Mouse (Mus musculus) kidney, embryonic 16.5 days (tissue): ENCODE measurements around the gene Dnah5. TPM values are rescaled to one million over a fixed set of nuclear protein-coding genes. Genes with fewer than 3 reads are reported as not detected.

Source experiments
- ATAC-seq: fragments of 200-750 bp; cut with Nextera tagmentation; 2 replicates; pipeline ENCODE4 v1.8.0; 2017; ENCODE audit warnings: moderate TSS enrichment; ENCODE audit not compliant: low FRiP score, low TSS enrichment
- H3K27ac ChIP-seq: fragments of 300-500 bp; sonication (generic); 2 replicates; pipeline ENCODE4 v1.5.1; 2014; ENCODE audit warnings: low read length
- H3K27me3 ChIP-seq: fragments of 300-500 bp; sonication (generic); 2 replicates; pipeline ENCODE4 v1.6.1; 2014; ENCODE audit warnings: low read length, control low read depth, mixed read lengths; ENCODE audit not compliant: insufficient read depth
- H3K36me3 ChIP-seq: fragments of 300-500 bp; sonication (generic); 2 replicates; pipeline ENCODE4 v1.6.1; 2014; ENCODE audit warnings: low read length, control low read depth, mixed read lengths; ENCODE audit not compliant: insufficient read depth
- H3K4me1 ChIP-seq: fragments of 300-500 bp; sonication (generic); 2 replicates; pipeline ENCODE4 v1.6.1; 2014; ENCODE audit warnings: low read length, control low read depth, mixed read lengths; ENCODE audit not compliant: insufficient read depth
- H3K4me2 ChIP-seq: fragments of 300-500 bp; sonication (generic); replicated peaks from 2 replicates; pipeline ENCODE4 v1.6.1; 2014; ENCODE audit warnings: low read depth, low read length
- H3K4me3 ChIP-seq: fragments of 300-500 bp; sonication (generic); 2 replicates; pipeline ENCODE4 v1.5.1; 2014; ENCODE audit warnings: mild to moderate bottlenecking, low read length
- H3K9ac ChIP-seq: fragments of 300-500 bp; sonication (generic); replicated peaks from 2 replicates; pipeline ENCODE4 v1.6.1; 2014; ENCODE audit warnings: low read length
- H3K9me3 ChIP-seq: fragments of 300-500 bp; sonication (generic); 2 replicates; pipeline ENCODE4 v1.6.1; 2016; ENCODE audit warnings: low read length, control low read depth
- WGBS: fragments of 180-500 bp; shearing (Covaris S2); extraction: QIAGEN DNeasy Blood & Tissue Kit; methylation state at CpG from one replicate; pipeline ENCODE4 v1.1.7; 2014; 5-methylcytosine and 5-hydroxymethylcytosine counted together
- polyA plus RNA-seq: library from polyadenylated mRNA; unstranded; fragments of >200 nt; fragmentation: Nextera tagmentation; extraction: Ambion mirVana; gene quantifications from 2 replicates; pipeline ENCODE4 v1.2.1, GENCODE M21; 2015

The Dnah5 gene
- polyA plus RNA-seq, 1 experiment from 2014 or later: 0.07 TPM

DNA sequence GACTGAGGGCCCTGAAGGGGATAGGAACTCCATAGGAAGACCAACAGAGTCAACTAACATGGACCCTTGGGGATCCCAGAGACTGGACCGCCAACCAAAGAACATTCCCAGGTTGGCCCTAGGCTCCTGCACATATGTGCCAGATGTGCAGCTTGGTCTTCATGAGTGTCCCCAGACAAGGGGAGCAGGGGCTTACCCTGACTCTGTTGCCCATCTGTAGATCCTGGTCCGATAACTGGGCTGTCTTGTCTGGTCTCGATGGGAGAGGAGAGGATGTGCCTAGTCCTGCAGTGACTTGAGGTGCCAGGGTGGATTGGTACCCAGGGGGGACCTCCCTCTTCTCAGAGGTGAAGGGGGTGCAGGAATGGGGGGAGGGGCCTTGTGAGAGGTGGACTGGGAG is 21.0 kb upstream of the Dnah5 start:
- peak; percentile 55 for ATAC-seq

DNA sequence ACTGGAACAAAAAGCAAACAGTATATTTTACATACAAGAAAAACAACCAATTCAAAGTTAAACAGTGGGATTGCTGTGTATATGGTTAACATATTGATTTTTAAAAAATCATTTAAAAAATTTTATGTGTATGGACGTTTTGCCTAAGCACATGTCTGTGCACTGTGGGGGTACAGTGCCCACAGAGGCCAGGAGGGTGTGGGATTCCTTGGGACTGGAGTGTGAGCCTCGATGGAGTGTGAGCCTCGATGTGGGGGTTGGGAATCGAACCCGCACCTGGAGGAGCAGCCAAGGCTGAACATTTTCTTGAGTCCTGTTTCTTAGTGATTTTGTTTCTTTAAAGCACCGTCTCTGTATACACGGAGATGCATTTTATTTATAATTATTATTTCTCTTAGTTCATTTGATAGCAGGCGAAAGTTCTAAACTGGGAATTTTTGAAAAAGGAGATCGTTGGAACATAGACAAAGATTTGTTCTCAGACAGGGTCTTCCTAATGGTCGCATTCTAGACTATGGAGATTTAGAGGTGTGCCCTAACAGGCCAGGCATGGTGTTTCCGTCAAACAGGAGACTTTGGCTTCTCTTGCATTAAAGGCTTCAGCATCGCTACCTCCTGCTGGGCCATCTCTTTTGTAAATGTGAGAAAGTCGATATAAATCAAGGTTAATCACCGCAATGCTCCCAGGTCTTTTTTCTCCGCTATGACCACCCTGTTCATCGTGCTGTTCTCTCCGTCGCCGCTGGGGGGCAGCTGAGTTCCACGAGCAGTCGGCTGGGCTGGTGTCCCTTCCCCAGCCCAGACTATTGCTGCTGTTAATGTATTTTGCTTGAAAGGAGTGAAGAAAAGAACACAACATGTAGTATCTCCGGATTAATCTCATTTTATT is 15.8 kb upstream of the Dnah5 start:
- Histone ChIP-seq H3K4me1 (no peaks in the 10 kb centered on the region), H3K4me3 (no peak overlapping the region), H3K36me3 (no peaks in the 10 kb centered on the region), H3K27ac (no peak overlapping the region), H3K27me3 (no peaks in the 10 kb centered on the region), H3K4me2 (0 out of 2 replicates have a peak overlapping the region, but pooled peaks have one; percentile 21), H3K9me3 (no peaks in the 10 kb centered on the region), H3K9ac (no peak overlapping the region)
- 22% methylated on average over 22 of the region's 22 CpGs for WGBS
- peak; percentile 61; the same call in 1 of the 2 replicates for ATAC-seq

More for the DNA sequence above, 21.0 kb upstream of the Dnah5 start:
- H3K27me3 ChIP-seq: no peaks in the 10 kb centered on the region
- no peak overlapping the region for H3K4me3 ChIP-seq
- no peak overlapping the region for H3K4me2 ChIP-seq
- 59% methylated on average over 3 of the region's 3 CpGs for WGBS
- H3K4me1 ChIP-seq: no peaks in the 10 kb centered on the region
- H3K36me3 ChIP-seq: no peaks in the 10 kb centered on the region
- no peaks in the 10 kb centered on the region; the same call in 1 of the 2 replicates for H3K9me3 ChIP-seq
- no peak overlapping the region for H3K9ac ChIP-seq
- H3K27ac ChIP-seq: no peak overlapping the region

DNA sequence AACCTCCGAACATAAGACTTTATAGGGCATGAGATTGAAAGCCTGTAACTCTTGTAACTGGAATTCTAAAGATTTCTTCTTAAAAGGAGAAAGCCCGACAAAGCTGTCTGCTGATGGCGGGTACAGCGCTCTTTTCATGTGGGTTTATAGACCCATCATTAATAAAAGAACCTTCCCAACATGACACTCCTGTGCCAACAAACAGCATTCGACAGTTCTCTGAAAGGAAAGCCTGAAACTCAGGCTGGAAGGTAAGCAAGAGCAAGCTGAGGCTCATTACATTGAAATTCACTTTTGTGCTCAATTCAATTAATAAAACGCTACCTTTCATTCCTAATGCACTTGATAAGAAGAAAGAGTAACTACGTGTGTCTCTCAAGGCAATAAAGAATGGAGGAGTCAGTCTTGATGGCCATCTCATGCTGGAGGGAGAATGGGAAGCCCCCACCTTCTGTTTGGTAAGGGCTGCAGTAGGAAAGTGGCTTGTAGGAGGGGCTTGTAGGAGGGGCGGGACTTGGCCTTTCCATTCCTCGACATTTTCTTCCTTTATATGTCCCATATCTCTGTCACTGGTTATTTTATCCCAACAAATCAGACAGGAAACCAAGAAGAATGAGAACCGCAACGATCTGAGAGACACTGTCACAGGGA is 15.1 kb upstream of the Dnah5 start:
- Histone ChIP-seq H3K9ac (no peak overlapping the region), H3K27me3 (no peaks in the 10 kb centered on the region), H3K4me2 (no peak overlapping the region), H3K9me3 (no peaks in the 10 kb centered on the region), H3K4me1 (no peaks in the 10 kb centered on the region), H3K27ac (no peak overlapping the region), H3K36me3 (no peaks in the 10 kb centered on the region), H3K4me3 (no peak overlapping the region)
- no peak for ATAC-seq
- WGBS: 69% methylated on average over 11 of the region's 11 CpGs

DNA sequence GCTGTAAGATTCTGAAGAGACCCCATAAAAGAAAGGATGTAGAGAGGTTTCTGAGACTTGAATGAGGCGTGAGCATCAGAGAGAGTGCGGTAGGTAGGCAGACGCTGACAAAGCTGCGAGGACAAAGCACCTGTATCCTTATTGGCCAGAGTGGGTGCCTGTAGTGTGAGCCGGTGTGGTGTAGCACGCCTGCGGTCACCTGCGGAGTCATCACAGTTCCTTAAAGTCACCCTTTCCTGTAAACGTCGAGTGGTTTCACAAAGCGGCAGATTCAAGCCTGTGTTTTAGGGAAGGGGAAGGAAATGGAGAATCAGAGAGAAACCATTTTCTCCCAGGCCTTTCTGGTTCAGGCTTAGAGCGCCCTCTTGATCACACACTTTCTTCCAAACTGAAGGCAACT is 13.9 kb upstream of the Dnah5 start:
- Histone ChIP-seq H3K4me1 (no peaks in the 10 kb centered on the region), H3K4me2 (no peak overlapping the region; the same call in 1 of the 2 replicates), H3K36me3 (no peaks in the 10 kb centered on the region), H3K9me3 (no peaks in the 10 kb centered on the region), H3K4me3 (no peak overlapping the region), H3K9ac (no peak overlapping the region), H3K27ac (no peak overlapping the region), H3K27me3 (no peaks in the 10 kb centered on the region)
- 48% methylated on average over 12 of the region's 12 CpGs for WGBS
- ATAC-seq: no peak

DNA sequence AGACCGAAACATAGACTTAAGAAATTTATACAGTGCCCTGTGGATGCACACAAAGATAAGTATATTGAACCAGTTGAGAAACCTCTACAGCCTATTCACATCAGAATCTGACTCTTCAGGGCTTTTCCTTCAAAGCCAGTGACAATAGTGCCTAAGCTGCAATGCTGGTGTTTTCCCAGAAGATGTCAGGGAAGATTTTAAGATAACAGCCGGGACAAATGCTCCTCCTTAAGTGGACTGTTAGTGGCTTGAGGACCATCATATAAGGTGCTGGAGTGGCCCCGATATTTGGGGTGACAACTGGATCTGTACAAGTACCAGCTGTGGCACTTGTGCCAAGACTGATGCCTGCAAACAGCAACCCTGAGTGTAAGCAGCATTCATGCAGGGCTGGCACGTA is 4.9 kb upstream of the Dnah5 start:
- Histone ChIP-seq H3K4me3 (no peak overlapping the region), H3K27ac (no peak overlapping the region), H3K4me2 (no peak overlapping the region), H3K36me3 (no peaks in the 10 kb centered on the region), H3K9ac (no peak overlapping the region), H3K9me3 (no peaks in the 10 kb centered on the region), H3K4me1 (peaks cover 6% of the 10 kb centered on the region), H3K27me3 (no peaks in the 10 kb centered on the region)
- 56% methylated on average over 4 of the region's 4 CpGs for WGBS
- no peak for ATAC-seq

DNA sequence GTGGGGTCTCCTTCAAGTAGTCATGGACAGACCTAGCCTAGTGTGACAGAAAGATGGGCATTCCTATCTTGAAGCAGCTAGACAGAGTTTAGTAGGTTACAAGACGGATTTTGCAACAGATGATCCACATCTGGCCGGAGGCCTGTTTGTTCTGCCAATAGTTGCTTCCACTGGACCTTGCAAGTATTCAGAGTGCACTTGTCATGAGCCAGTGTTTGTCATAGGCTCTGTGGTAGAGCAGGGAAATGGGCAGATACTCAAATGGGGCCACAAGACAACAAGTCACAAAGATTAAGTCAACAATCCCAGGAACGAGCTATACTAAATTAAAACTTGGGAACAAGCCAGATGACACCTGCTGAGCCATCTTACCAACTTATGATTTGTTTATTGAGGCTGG is 1.1 kb downstream of the Dnah5 start:
- no peak overlapping the region for H3K4me3 ChIP-seq
- H3K9ac ChIP-seq: no peak overlapping the region
- H3K36me3 ChIP-seq: no peaks in the 10 kb centered on the region
- no peaks in the 10 kb centered on the region for H3K27me3 ChIP-seq
- WGBS: 80% methylated on average over 3 of the region's 3 CpGs
- no peak overlapping the region for H3K27ac ChIP-seq
- peaks cover 8% of the 10 kb centered on the region for H3K4me1 ChIP-seq
- ATAC-seq: no peak
- H3K9me3 ChIP-seq: no peaks in the 10 kb centered on the region
- no peak overlapping the region for H3K4me2 ChIP-seq

DNA sequence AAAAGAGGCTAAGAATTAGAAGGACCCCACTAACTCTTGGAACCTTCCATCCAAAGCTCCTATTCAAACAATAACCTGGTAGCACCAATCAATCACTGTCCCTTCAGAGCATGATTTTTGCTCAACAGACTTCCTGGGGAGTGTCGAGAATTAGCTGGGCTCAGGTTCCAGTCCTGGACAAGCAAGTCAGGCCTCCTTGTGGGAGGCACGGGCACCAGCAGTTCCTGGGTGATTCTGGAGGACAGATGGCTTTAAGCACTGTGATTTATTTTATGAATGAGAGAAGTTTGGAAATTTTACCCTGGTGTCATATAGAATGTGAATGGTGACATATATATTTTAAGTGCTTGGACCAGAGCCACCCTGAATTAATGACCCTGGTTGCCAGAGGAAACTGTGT is 4.0 kb downstream of the Dnah5 start:
- H3K4me1 ChIP-seq: peaks cover 8% of the 10 kb centered on the region

DNA sequence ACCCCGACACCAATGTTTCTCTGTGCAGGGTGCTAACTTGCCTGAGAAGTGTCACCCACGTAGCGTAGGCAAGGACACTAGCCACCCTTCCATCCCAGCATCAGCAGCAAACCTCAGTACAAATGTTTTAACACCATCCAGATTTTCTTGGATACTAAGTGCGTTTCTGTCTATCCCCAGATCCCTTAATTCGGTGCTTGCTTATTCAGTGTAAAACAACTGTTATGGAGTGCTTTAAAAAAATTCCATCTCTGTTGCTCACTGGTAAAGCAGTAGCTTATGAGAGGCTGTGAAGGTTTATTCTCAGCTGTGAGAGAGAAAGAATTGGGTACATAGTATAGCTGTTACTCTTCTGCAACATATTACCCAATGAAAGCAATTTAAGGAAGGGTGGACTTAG is 9.5 kb downstream of the Dnah5 start:
- no peaks in the 10 kb centered on the region for H3K36me3 ChIP-seq
- no peak overlapping the region for H3K4me3 ChIP-seq
- WGBS: 86% methylated on average over 5 of the region's 5 CpGs
- no peaks in the 10 kb centered on the region for H3K4me1 ChIP-seq
- no peak overlapping the region for H3K9ac ChIP-seq
- H3K27me3 ChIP-seq: no peaks in the 10 kb centered on the region
- no peaks in the 10 kb centered on the region for H3K9me3 ChIP-seq
- no peak overlapping the region for H3K27ac ChIP-seq
- ATAC-seq: no peak
- no peak overlapping the region for H3K4me2 ChIP-seq

More for the DNA sequence above, 4.0 kb downstream of the Dnah5 start:
- H3K27me3 ChIP-seq: no peaks in the 10 kb centered on the region
- H3K9ac ChIP-seq: no peak overlapping the region
- no peak overlapping the region for H3K27ac ChIP-seq
- no peaks in the 10 kb centered on the region for H3K36me3 ChIP-seq
- no peaks in the 10 kb centered on the region for H3K9me3 ChIP-seq
- no peak overlapping the region for H3K4me2 ChIP-seq
- ATAC-seq: peak; percentile 44; the same call in 1 of the 2 replicates
- no peak overlapping the region for H3K4me3 ChIP-seq
- WGBS: 14% methylated on average over 2 of the region's 2 CpGs

DNA sequence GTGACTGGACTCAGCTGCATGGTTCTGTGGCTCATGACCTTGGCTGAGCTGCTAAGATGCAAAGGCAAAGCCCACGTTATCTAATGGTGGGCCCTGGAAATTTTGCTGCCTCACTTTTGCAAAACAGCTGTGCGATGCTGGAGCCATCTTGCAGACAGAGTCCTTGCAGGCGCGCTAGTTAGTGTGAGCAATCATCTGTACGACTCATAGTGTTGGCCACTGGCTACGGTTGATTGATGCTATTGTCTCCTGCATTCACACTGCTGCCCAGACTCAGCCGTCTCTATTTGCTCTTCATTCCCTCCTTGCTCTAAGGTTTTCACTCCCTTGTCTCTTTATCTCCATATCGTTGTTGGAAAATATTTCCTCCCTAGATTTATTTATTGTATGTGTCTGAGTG is 12.8 kb downstream of the Dnah5 start:
- Histone ChIP-seq H3K27me3 (no peaks in the 10 kb centered on the region), H3K4me2 (no peak overlapping the region), H3K4me3 (no peak overlapping the region), H3K9ac (no peak overlapping the region), H3K36me3 (no peaks in the 10 kb centered on the region), H3K4me1 (no peaks in the 10 kb centered on the region), H3K27ac (no peak overlapping the region), H3K9me3 (no peaks in the 10 kb centered on the region)
- WGBS: 55% methylated on average over 8 of the region's 8 CpGs
- no peak for ATAC-seq

DNA sequence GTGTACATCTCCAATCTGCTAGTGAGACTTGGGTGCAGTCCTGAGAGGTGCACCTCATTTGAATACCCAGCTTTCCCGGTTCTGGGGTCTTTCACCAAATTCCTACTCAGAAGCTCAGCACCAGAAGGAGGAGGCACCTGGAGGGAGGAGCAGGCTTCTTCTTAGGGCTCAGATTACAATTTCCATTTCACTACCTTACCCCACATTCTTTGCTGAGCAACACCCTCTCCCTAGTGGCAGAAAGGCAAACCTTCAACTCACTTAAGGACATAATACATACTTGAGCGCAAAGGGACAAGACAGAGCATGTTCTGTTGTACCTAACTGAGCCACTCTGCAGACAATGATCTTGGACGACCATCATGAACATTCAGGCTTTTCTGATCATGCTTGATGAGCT is 23.8 kb downstream of the Dnah5 start:
- 57% methylated on average over 3 of the region's 3 CpGs for WGBS

More for the DNA sequence above, 23.8 kb downstream of the Dnah5 start:
- Histone ChIP-seq H3K4me3 (no peak overlapping the region), H3K9ac (no peak overlapping the region), H3K9me3 (no peaks in the 10 kb centered on the region), H3K27me3 (no peaks in the 10 kb centered on the region), H3K36me3 (no peaks in the 10 kb centered on the region), H3K27ac (no peak overlapping the region), H3K4me2 (no peak overlapping the region), H3K4me1 (no peaks in the 10 kb centered on the region)
- no peak for ATAC-seq
